Mouse (Mus musculus): Measurements from ENCODE around the gene Slc38a4.
A peak's percentile ranks its signal among the peaks of the same experiment; 100 is the strongest.

The Slc38a4 gene

GRCm38 (mm10) chr15:96963318-96963717 lies 92.4 kb downstream of the Slc38a4 start:
- DNase-seq, result no peak

DNA sequence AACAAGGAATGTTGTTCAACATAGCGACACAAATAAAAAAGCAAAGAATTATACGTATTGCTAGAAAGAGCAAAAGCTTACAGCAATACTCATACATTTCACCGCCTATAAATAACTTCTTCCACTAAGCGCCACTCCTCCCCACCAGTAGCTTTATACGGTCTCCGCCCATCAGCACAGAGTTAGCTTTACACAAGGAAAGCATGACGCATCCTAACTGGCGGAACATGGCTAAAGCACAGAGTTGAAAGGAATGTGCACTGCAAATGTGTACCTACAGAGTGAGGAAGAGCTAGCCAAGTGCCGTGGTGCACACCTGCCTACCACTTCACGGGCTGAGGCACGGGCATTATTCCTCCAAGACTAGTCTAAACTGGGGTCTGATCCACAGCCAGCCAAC lies 95.4 kb downstream of the Slc38a4 start:
- DNase-seq, result no peak

DNA sequence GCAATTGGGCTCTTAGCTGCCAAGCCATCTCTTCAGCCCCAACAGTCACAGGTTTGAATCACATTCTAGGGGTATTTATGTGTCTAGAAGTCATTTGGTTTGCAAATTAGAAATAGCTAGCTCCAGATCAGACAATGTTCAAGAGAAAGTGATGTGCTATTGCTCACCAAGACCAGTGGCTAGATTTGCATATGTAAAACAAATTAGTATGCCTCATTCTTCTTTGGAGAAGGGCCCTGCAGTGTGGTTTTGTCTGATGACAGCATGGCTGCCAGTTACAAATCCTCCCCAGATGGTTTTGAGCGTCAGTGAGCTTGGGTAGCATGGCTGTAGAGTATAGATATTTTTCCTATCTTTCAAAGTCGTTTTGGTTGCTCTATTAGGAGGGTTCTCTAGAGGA lies 96.5 kb downstream of the Slc38a4 start:
- DNase-seq, result no peak

- no peak for DNase-seq
Observed at GRCm38 (mm10) chr15:96956699-96957098, 99.1 kb downstream of the Slc38a4 start.

- DNase-seq, result no peak
Observed at GRCm38 (mm10) chr15:96954389-96954788, 101.4 kb downstream of the Slc38a4 start.

- DNase-seq, result no peak
Observed at GRCm38 (mm10) chr15:96953938-96954238, 101.9 kb downstream of the Slc38a4 start.

DNA sequence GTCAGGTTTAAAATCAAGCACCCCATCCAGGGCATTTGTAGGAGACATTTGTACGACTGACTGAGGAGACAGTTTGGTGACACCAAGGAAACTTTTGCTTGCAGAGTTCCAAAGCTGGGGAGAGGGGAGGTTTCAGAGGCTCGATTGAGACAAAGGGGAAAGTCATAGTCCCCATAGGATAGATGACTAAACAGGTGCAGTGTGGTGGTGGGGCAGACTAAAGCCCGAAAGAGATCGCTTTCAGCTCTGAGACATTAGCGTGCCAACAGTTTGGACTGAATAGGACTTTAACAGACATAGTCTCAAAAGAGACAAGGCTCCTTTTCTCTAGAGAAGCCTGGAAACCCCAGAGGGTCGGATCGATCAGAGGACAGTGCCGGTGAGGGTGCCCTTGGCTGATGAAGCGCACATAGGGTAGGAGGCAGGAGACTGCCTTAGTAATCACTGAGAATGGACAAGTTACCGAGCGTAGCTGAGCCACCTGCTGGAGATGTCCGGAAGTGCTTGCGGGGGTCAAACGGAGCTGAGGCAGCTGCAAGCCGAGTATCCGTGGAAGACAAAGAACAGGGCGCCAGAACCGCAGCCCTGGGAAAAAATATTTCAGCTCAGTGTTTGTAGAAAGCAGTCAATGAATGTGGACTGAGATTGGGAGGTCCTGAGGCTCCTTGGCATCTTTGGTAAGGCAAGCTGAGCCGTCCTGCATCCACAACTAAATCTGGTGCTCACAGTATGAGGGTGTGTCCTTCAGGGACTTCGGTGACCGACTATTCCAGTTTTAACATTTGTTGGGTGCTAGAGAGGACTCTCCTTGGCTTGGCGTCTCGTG lies 102.4 kb downstream of the Slc38a4 start:
- peak; percentile 62 for DNase-seq

- no peak for DNase-seq
Observed at GRCm38 (mm10) chr15:96952488-96952887, 103.3 kb downstream of the Slc38a4 start.

GRCm38 (mm10) chr15:96951783-96952182 lies 104.0 kb downstream of the Slc38a4 start:
- no peak for DNase-seq

DNA sequence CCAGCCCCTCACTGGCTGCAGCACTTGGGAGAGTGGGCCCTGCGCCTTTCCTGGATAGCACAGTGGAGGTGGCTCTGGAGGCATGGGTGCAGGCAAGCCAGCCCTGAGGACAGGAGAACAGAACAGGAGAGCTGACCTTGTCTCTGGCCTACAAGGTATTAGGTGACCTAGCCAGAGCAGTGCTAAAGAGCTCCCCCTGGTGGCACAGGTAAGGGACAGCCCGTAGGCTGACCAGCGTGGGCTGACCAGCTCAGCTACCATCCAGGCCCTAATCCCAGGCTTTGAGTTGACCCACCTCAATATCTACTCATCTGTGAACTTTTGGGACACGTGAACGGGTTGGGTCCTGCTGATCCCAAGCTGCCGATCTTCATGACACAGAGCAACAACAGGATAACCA lies 107.3 kb downstream of the Slc38a4 start:
- peak; percentile 41 for DNase-seq
